Mouse (Mus musculus) liver, postnatal 0 days (tissue): ENCODE results near the gene Gpsm3. TPM values are rescaled to one million over a fixed set of nuclear protein-coding genes. Genes with fewer than 3 reads are reported as not detected.
A peak's percentile ranks its signal among the peaks of the same experiment; 100 is the strongest.

Source experiments
- ATAC-seq: fragments of 200-750 bp; cut with Nextera tagmentation; 2 replicates; pipeline ENCODE4 v1.8.0; 2017; ENCODE audit warnings: mild to moderate bottlenecking, moderate library complexity
- DNase-seq: peaks from one replicate; pipeline ENCODE4 v3.0.0-alpha.2; 2016
- H3K27ac ChIP-seq: fragments of 300-500 bp; sonication (generic); 2 replicates; pipeline ENCODE4 v1.5.1; 2014; ENCODE audit warnings: antibody characterized with exemption, moderate library complexity, mild to moderate bottlenecking, low read depth
- H3K27me3 ChIP-seq: fragments of 300-500 bp; sonication (generic); 2 replicates; pipeline ENCODE4 v1.6.1; 2014; ENCODE audit warnings: low read length, control low read depth, mixed read lengths; ENCODE audit not compliant: insufficient read depth
- H3K36me3 ChIP-seq: fragments of 300-500 bp; sonication (generic); replicated peaks from 2 replicates; pipeline ENCODE4 v1.6.1; 2014; ENCODE audit warnings: mild to moderate bottlenecking, control low read depth, low read length, moderate library complexity, mixed read lengths; ENCODE audit not compliant: insufficient read depth
- H3K4me1 ChIP-seq: fragments of 300-500 bp; sonication (generic); 2 replicates; pipeline ENCODE4 v1.6.1; 2014; ENCODE audit warnings: antibody characterized with exemption, mild to moderate bottlenecking, control low read depth; ENCODE audit not compliant: insufficient read depth
- H3K4me2 ChIP-seq: fragments of 300-500 bp; sonication (generic); 2 replicates; pipeline ENCODE4 v1.6.1; 2014; ENCODE audit warnings: low read depth, mild to moderate bottlenecking, low read length, moderate library complexity, mixed read lengths
- H3K4me3 ChIP-seq: fragments of 300-500 bp; sonication (generic); 2 replicates; pipeline ENCODE4 v1.5.1; 2014; ENCODE audit warnings: low read depth, low read length
- H3K9ac ChIP-seq: fragments of 300-500 bp; sonication (generic); replicated peaks from 2 replicates; pipeline ENCODE4 v1.6.1; 2014; ENCODE audit warnings: mild to moderate bottlenecking, moderate library complexity
- H3K9me3 ChIP-seq: fragments of 300-500 bp; sonication (generic); 2 replicates; pipeline ENCODE4 v1.6.1; 2016; ENCODE audit warnings: mild to moderate bottlenecking, control low read depth, low read length, mixed read lengths
- CTCF ChIP-seq: sonication (generic); IDR thresholded peaks from 2 replicates; pipeline ENCODE4 v1.5.1; 2016; ENCODE audit warnings: antibody characterized with exemption, low read depth
- EP300 ChIP-seq: IDR thresholded peaks from 2 replicates; pipeline ENCODE4 v1.6.1; 2016; ENCODE audit warnings: antibody characterized with exemption, low read depth, mild to moderate bottlenecking
- WGBS: fragments of 180-500 bp; shearing (Covaris S2); extraction: QIAGEN DNeasy Blood & Tissue Kit; methylation state at CpG from one replicate; pipeline ENCODE4 v1.1.7; 2014; ENCODE audit not compliant: insufficient replicate concordance; 5-methylcytosine and 5-hydroxymethylcytosine counted together
- polyA plus RNA-seq: library from polyadenylated mRNA; unstranded; fragments of >200 nt; fragmentation: Nextera tagmentation; extraction: Ambion mirVana; gene quantifications from 2 replicates; pipeline ENCODE4 v1.2.1, GENCODE M21; 2015

Gene Gpsm3
- polyA plus RNA-seq, 1 experiment from 2014 or later = 24.7 TPM

GRCm38 (mm10) chr17:34624981-34625380, 35.4 kb downstream of the Gpsm3 start:
- Histone ChIP-seq H3K36me3 (peaks cover 20% of the 10 kb centered on the region), H3K4me3 (no peak overlapping the region), H3K4me2 (no peak overlapping the region), H3K4me1 (peaks cover 28% of the 10 kb centered on the region), H3K27ac (no peak overlapping the region), H3K9ac (no peak overlapping the region), H3K27me3 (peaks cover 18% of the 10 kb centered on the region), H3K9me3 (no peaks in the 10 kb centered on the region)
- TF ChIP-seq EP300 (no peak), CTCF (no peak)
- no peak for ATAC-seq
- no peak for DNase-seq
- WGBS = 78% methylated on average over 3 of the region's 3 CpGs

- peak overlapping the region; percentile 92 for H3K4me2 ChIP-seq
- H3K27ac ChIP-seq = peak overlapping the region; percentile 88
- TF ChIP-seq EP300 (no peak), CTCF (no peak)
- peaks cover 18% of the 10 kb centered on the region for H3K36me3 ChIP-seq
- ATAC-seq = no peak
- peak overlapping the region; percentile 66 for H3K4me3 ChIP-seq
- peaks cover 39% of the 10 kb centered on the region for H3K4me1 ChIP-seq
- peaks cover 30% of the 10 kb centered on the region for H3K27me3 ChIP-seq
- DNase-seq = no peak
- H3K9me3 ChIP-seq = no peaks in the 10 kb centered on the region
- H3K9ac ChIP-seq = peak overlapping the region; percentile 72
- WGBS = 51% methylated on average over 16 of the region's 16 CpGs
These were observed 36.6 kb downstream of the Gpsm3 start for GRCm38 (mm10) chr17:34626062-34626772.

- WGBS = under 1% methylated on average over 18 of the region's 18 CpGs
- Histone ChIP-seq H3K27ac (peak overlapping the region; percentile 88), H3K36me3 (peaks cover 18% of the 10 kb centered on the region), H3K27me3 (peaks cover 35% of the 10 kb centered on the region), H3K4me1 (peaks cover 43% of the 10 kb centered on the region), H3K9me3 (no peaks in the 10 kb centered on the region), H3K9ac (peak overlapping the region; percentile 72), H3K4me3 (peak overlapping the region; percentile 66), H3K4me2 (peak overlapping the region; percentile 92)
- peak; percentile 52 for DNase-seq
- ATAC-seq = peak; percentile 30
- peak; percentile 68 for TF ChIP-seq CTCF
- no peak for TF ChIP-seq EP300
These were observed 37.1 kb downstream of the Gpsm3 start for GRCm38 (mm10) chr17:34626773-34627092.

- ATAC-seq (peak; percentile 86), DNase-seq (peak; percentile 89)
- Histone ChIP-seq H3K36me3 (peaks cover 16% of the 10 kb centered on the region), H3K27ac (peak overlapping the region; percentile 88), H3K9ac (peak overlapping the region; percentile 72), H3K4me2 (peak overlapping the region; percentile 92), H3K27me3 (peaks cover 41% of the 10 kb centered on the region), H3K9me3 (no peaks in the 10 kb centered on the region; the same call in 1 of the 2 replicates), H3K4me3 (peak overlapping the region; percentile 66), H3K4me1 (peaks cover 49% of the 10 kb centered on the region)
- TF ChIP-seq CTCF = no peak
- no peak for TF ChIP-seq EP300
- WGBS = under 1% methylated on average over 42 of the region's 45 CpGs
These were observed 37.7 kb downstream of the Gpsm3 start for GRCm38 (mm10) chr17:34627093-34627942.

GRCm38 (mm10) chr17:34627943-34628643, 38.5 kb downstream of the Gpsm3 start, which contains the start of gene Ppt2:
Gene Ppt2, minus strand, starts transcription at chr17:34628510.
- DNase-seq (peak; percentile 63), ATAC-seq (0 out of 2 replicates have a peak, but pooled peaks have one; percentile 26)
- peak within 1 kb of the TSS; percentile 92 for H3K4me2 ChIP-seq
- peaks cover 43% of the 10 kb centered on the region for H3K27me3 ChIP-seq
- TF ChIP-seq CTCF (no peak), EP300 (no peak)
- peak within 1 kb of the TSS; percentile 88 for H3K27ac ChIP-seq
- H3K9me3 ChIP-seq = no peaks in the 10 kb centered on the region; the same call in 1 of the 2 replicates
- H3K9ac ChIP-seq = peak within 1 kb of the TSS; percentile 72
- peak within 1 kb of the TSS; percentile 66 for H3K4me3 ChIP-seq
- H3K4me1 ChIP-seq = peaks cover 49% of the 10 kb centered on the region
- WGBS = 5% methylated on average over 28 of the region's 29 CpGs
- H3K36me3 ChIP-seq = peaks cover 10% of the 10 kb centered on the region; the same call in 1 of the 2 replicates
